Mouse (Mus musculus): ENCODE results near the gene Utp20.

GRCm38 (mm10) chr10:88740781-88741180, 85.8 kb downstream of the Utp20 start:
- no peak for TF ChIP-seq CTCF (IDR thresholded peaks at IDR 0.05; ENCODE audit: insufficient read depth, low read length)
- no peak for TF ChIP-seq POLR2A (IDR thresholded peaks at IDR 0.05; ENCODE audit: borderline replicate concordance, extremely low read depth, low read depth, low read length)

All from lung, adult 2 months (tissue).